Mouse (Mus musculus) erythroblast, embryonic 14.5 days (primary cell): ENCODE results near the gene Dcaf15. TPM values are rescaled to one million over a fixed set of nuclear protein-coding genes. Genes with fewer than 3 reads are reported as not detected.

Experiments
- H3K27me3 ChIP-seq: 2 replicates; pipeline ENCODE4 v1.6.1; 2012; ENCODE audit warnings: inconsistent platforms; ENCODE audit not compliant: control insufficient read depth
- H3K36me3 ChIP-seq: 2 replicates; pipeline ENCODE4 v1.6.1; 2012; ENCODE audit warnings: mild to moderate bottlenecking, inconsistent platforms; ENCODE audit not compliant: control insufficient read depth
- H3K4me1 ChIP-seq: 2 replicates; pipeline ENCODE4 v1.6.1; 2012; ENCODE audit warnings: inconsistent platforms; ENCODE audit not compliant: control insufficient read depth
- H3K4me3 ChIP-seq: replicated peaks from 2 replicates; pipeline ENCODE3; 2012; ENCODE audit warnings: moderate library complexity, mild to moderate bottlenecking, inconsistent platforms
- H3K9me3 ChIP-seq: 2 replicates; pipeline ENCODE4 v1.6.1; 2012; ENCODE audit warnings: low read length, inconsistent platforms, mixed read lengths; ENCODE audit not compliant: control insufficient read depth
- GATA1 ChIP-seq: IDR thresholded peaks from 2 replicates; pipeline ENCODE4 v1.6.1; 2012; ENCODE audit warnings: low read length, inconsistent platforms, mixed read lengths
- TAL1 ChIP-seq: IDR thresholded peaks from 3 replicates; pipeline ENCODE4 v1.6.1; 2012; ENCODE audit warnings: low read length, inconsistent platforms, mixed read lengths
- polyA plus RNA-seq: library from polyadenylated mRNA; stranded (reverse); fragments of >175 nt; gene quantifications from 2 replicates; pipeline ENCODE4 v1.2.3, GENCODE M21; 2012

The Dcaf15 gene
- polyA plus RNA-seq, 1 experiment: 4.9 TPM

DNA sequence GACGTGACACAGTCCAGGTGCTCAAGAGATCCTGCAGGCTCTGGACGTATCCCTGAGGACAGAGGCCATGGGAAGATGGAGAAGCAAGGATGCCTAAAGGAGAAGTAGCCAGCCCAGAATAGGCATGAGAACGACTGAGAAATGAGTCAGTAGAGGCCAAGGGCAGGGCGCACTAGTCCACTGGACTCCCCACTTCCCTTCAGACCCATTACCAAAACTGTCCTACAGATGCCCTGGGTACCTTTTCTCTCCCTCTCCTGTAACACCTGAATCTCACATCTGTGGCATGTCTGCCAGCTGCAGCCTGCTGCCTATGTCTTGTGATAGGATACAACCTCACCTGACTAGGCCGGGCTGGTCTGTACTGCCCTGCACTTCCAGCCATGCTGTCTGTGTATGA, 34.3 kb downstream of the Dcaf15 start:
- TF ChIP-seq GATA1 (no peak), TAL1 (no peak)
- H3K4me3 ChIP-seq: no peak overlapping the region
- peaks cover 50% of the 10 kb centered on the region for H3K4me1 ChIP-seq
- no peaks in the 10 kb centered on the region for H3K9me3 ChIP-seq
- H3K27me3 ChIP-seq: no peaks in the 10 kb centered on the region
- H3K36me3 ChIP-seq: peaks cover 16% of the 10 kb centered on the region

DNA sequence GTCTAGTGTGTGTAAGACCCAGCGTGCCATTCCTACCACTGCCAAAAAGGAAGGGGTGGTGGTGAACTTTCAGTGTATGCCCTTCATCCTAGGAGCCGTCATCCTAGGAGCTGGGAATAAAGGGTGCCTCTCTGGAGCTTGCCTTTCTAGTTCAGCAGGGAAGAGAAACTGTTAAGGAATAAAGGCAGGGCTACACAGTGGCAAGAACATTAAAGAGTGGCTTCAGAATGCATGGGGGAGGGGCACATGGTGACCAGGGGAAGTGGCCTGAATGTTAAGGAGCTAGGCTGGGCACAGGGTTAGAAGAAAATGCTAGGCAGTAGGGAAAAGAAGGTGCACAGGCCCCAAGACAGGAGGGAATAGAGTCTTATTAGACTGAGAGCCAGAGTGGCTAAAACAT, 34.8 kb downstream of the Dcaf15 start:
- Histone ChIP-seq H3K36me3 (peaks cover 12% of the 10 kb centered on the region), H3K4me1 (peaks cover 53% of the 10 kb centered on the region), H3K27me3 (no peaks in the 10 kb centered on the region), H3K9me3 (no peaks in the 10 kb centered on the region), H3K4me3 (no peak overlapping the region)
- TF ChIP-seq TAL1 (no peak), GATA1 (no peak)

DNA sequence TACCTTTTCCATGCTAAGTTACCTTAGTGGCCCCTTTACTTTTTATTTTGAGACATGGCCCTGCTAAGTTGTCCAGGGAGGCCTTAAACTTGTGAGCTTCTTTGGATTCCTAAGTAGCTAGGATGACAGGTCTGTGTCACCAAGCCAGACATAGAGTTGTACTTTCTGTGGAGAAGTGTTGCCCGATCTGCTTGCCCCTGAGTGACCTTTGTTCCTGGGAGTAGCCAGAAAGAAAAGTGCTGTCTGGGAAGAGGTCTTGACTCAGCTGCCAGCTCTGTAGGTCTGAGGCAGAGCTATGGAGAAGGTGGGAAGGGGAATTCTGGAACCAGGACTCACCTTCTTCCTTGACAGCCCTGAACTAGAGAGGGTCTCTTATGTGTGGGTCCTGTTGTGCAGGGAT, 35.4 kb downstream of the Dcaf15 start:
- H3K4me3 ChIP-seq: no peak overlapping the region
- H3K27me3 ChIP-seq: no peaks in the 10 kb centered on the region
- no peaks in the 10 kb centered on the region for H3K9me3 ChIP-seq
- H3K4me1 ChIP-seq: peaks cover 53% of the 10 kb centered on the region
- TF ChIP-seq GATA1: no peak
- H3K36me3 ChIP-seq: peaks cover 8% of the 10 kb centered on the region

DNA sequence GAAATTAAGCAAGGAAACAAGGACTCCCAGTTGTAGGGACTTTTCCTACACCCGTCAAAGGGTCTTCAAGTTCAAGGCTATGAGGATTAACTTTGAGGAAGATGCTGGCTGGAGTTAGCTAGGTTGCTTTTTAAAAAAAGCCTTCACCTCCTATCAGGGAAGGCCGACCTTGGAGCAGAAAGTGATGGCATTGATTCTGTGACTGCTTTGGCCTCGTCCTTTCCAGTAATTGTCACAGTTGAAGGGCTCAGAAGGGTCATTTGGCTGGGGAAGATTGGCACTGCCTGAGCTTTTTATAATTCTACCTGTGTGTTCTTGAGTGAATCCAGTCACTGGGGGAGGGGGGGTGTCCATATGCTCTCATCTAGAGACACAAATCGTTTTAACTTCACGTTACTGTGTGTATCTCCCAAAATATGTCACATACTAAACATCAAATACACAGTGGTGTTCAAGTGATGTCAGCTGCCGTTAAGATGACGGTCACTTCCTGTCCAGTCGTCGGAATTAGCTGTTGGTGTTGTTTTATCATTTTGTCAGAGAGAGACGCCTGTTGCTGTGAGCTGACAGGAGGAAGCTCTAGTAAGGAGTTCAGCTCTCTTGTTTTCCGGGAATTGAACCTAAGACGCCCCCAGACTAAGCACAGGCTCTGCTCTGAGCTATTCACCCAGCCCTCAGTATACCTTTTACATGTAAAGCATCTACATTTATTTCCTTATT, 36.1 kb downstream of the Dcaf15 start:
- no peaks in the 10 kb centered on the region for H3K27me3 ChIP-seq
- H3K4me1 ChIP-seq: peaks cover 55% of the 10 kb centered on the region
- peak overlapping the region; percentile 91 for H3K4me3 ChIP-seq
- H3K9me3 ChIP-seq: no peaks in the 10 kb centered on the region
- peaks cover 4% of the 10 kb centered on the region; the same call in 1 of the 2 replicates for H3K36me3 ChIP-seq
- TF ChIP-seq TAL1 (no peak), GATA1 (no peak)

GRCm38 (mm10) chr8:84067911-84068310, 36.7 kb downstream of the Dcaf15 start:
- peak overlapping the region; percentile 91 for H3K4me3 ChIP-seq
- H3K27me3 ChIP-seq: no peaks in the 10 kb centered on the region
- TF ChIP-seq GATA1 (no peak), TAL1 (no peak)
- no peaks in the 10 kb centered on the region for H3K9me3 ChIP-seq
- peaks cover 4% of the 10 kb centered on the region; the same call in 1 of the 2 replicates for H3K36me3 ChIP-seq
- H3K4me1 ChIP-seq: peaks cover 55% of the 10 kb centered on the region

DNA sequence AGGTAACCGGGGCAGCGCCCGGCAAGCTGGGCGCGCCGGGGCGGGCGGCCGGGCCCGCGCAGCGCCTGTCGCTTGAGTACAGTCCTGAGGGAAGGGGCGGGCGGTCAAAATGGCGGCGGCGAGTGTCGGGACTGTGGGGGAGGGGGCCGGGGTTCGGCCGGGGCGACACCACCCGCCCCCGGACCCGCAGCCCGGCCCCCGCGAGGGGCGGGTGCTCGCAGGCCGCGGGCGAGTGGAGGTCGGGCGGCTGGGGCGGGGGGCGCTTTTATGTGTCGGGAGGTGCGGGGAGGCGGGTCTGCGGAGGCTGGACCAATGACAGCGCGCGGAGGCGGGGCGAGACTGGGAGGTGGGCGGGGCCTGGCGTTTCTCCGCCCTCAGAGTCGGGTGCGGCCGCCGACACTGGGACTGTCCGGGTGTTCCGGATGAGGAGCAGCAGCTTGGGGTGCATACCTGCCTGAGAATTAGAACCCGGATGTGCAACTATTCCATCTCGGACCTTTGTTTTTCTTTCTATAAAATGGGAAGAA, 37.5 kb downstream of the Dcaf15 start:
- peak overlapping the region; percentile 91 for H3K4me3 ChIP-seq
- TF ChIP-seq TAL1 (no peak), GATA1 (no peak)
- no peaks in the 10 kb centered on the region for H3K9me3 ChIP-seq
- H3K4me1 ChIP-seq: peaks cover 55% of the 10 kb centered on the region
- no peaks in the 10 kb centered on the region for H3K27me3 ChIP-seq
- H3K36me3 ChIP-seq: peaks cover 4% of the 10 kb centered on the region; the same call in 1 of the 2 replicates

DNA sequence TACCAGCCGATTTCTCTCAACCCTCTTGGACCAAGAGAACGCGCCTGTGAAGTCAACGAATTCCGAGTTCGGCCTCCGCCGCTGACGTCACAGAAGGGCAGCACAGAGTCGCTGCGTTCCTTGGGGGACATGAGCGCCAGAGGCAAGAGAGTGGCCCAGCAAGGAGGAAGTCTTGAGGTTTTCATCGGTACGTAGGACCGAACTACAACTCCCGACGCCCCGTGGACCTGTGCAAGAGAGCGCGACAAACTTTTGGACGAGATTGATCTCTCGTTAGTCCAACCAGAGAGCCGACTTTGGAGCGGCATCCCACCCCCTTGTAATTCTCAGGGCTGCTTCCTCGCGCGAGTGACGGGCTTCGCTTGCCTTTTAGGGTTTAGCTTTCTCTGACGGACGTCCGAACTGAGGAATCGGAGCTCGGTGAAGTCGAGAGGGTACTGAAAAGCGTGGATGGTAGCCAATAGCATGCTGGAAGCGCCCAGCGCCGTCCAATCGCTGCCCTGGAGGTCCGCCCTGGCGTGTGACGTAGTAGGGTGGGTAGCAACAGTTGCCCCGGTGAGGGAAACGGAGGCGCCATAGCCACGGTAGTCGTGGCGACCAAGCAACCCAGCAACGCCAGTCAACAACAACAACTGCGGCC, 38.2 kb downstream of the Dcaf15 start, which contains the start of gene Rfx1:
Rfx1 (plus strand) TSS at position 544 of the 640 bp plus-strand sequence.
- H3K27me3 ChIP-seq: no peaks in the 10 kb centered on the region
- H3K4me3 ChIP-seq: peak within 1 kb of the TSS; percentile 91
- H3K4me1 ChIP-seq: peaks cover 51% of the 10 kb centered on the region
- H3K9me3 ChIP-seq: no peaks in the 10 kb centered on the region
- TF ChIP-seq GATA1 (no peak), TAL1 (no peak)
- H3K36me3 ChIP-seq: peaks cover 4% of the 10 kb centered on the region; the same call in 1 of the 2 replicates

- TF ChIP-seq GATA1 (no peak), TAL1 (no peak)
- Histone ChIP-seq H3K4me3 (peak overlapping the region; percentile 91), H3K27me3 (no peaks in the 10 kb centered on the region), H3K9me3 (no peaks in the 10 kb centered on the region), H3K4me1 (peaks cover 48% of the 10 kb centered on the region), H3K36me3 (peaks cover 4% of the 10 kb centered on the region; the same call in 1 of the 2 replicates)
Observed at GRCm38 (mm10) chr8:84065457-84066072, 39.0 kb downstream of the Dcaf15 start.

GRCm38 (mm10) chr8:84065037-84065436, 39.5 kb downstream of the Dcaf15 start, which contains the start of gene Gm10643:
Gene Gm10643, minus strand, starts transcription at chr8:84065137.
- no peak for TF ChIP-seq TAL1
- Histone ChIP-seq H3K27me3 (no peaks in the 10 kb centered on the region), H3K4me1 (peaks cover 44% of the 10 kb centered on the region), H3K4me3 (peak within 1 kb of the TSS; percentile 91), H3K36me3 (no peaks in the 10 kb centered on the region; the same call in 1 of the 2 replicates), H3K9me3 (no peaks in the 10 kb centered on the region)
